Mouse (Mus musculus) layer of hippocampus, adult 11-12 months (tissue): ENCODE data around the gene Gm27027.

ENCODE experiments used
- DNase-seq: peaks from one replicate; pipeline ENCODE4 v3.0.0; 2022; ENCODE audit warnings: low spot score

The Gm27027 gene

DNA sequence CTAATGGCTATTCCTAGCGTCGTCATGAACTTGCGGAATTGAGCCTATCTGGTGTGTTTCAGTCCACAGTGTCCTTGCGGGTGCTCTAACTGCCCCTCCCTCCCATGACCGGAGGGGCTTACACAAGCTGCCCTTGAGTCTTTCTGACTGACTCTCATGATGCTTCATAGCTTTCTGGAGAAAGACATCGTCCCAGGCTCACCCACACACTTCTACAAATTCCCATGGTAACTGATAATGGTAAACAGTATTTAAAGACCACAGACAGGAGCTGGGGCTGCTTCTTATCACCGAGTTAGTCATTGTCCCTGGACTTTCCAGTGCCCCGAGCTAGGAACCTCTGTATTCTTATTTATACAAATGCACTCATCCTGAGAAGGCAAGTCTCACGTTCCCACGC lies 67.3 kb downstream of the Gm27027 start:
- no peak for DNase-seq

- DNase-seq: no peak
Measured at GRCm38 (mm10) chr2:93927701-93928437, 68.3 kb downstream of the Gm27027 start.

- DNase-seq: no peak
Measured at GRCm38 (mm10) chr2:93926141-93926540, 70.0 kb downstream of the Gm27027 start.

- no peak for DNase-seq
Measured at GRCm38 (mm10) chr2:93919093-93919492, 77.1 kb downstream of the Gm27027 start.

GRCm38 (mm10) chr2:93913552-93913951 lies 82.6 kb downstream of the Gm27027 start:
- no peak for DNase-seq

DNA sequence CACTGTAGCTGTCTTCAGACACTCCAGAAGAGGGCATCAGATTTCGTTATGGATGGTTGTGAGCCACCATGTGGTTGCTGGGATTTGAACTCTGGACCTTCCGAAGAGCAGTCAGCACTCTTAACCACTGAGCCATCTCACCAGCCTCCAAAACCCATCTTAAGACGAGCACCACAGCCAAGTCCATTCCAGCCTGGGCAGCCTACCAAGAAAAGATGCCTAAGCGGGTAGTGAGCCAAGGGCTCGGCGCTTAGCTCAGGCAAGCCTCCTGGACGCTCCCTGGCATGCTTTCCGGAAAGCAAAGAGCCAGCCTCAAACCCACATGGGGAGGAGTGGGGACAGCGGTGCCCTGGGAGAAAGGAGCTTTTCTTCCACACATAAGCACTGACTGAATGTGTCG lies 84.2 kb downstream of the Gm27027 start:
- peak; percentile 35 for DNase-seq

GRCm38 (mm10) chr2:93909716-93910115 lies 86.4 kb downstream of the Gm27027 start:
- DNase-seq: no peak

- peak; percentile 17 for DNase-seq
Measured at GRCm38 (mm10) chr2:93907519-93908294, 88.4 kb downstream of the Gm27027 start.
